Mouse (Mus musculus) hindbrain, embryonic 11.5 days (tissue): ENCODE results near the gene Lpin2. TPM values are rescaled to one million over a fixed set of nuclear protein-coding genes. Genes with fewer than 3 reads are reported as not detected.

Experiments
- ATAC-seq: fragments of 200-750 bp; cut with Nextera tagmentation; 2 replicates; pipeline ENCODE4 v1.8.0; 2017; ENCODE audit warnings: mild to moderate bottlenecking, moderate TSS enrichment, moderate library complexity; ENCODE audit not compliant: low FRiP score
- DNase-seq: peaks from one replicate; pipeline ENCODE4 v3.0.0-alpha.2; 2015; ENCODE audit warnings: low spot score
- H3K27ac ChIP-seq: fragments of 300-500 bp; sonication (generic); 2 replicates; pipeline ENCODE4 v1.5.1; 2014; ENCODE audit warnings: mild to moderate bottlenecking, low read depth, low read length
- H3K27me3 ChIP-seq: fragments of 300-500 bp; sonication (generic); 2 replicates; pipeline ENCODE4 v1.6.1; 2014; ENCODE audit warnings: mild to moderate bottlenecking, low read length, moderate library complexity, mixed read lengths; ENCODE audit not compliant: control insufficient read depth, insufficient read depth
- H3K36me3 ChIP-seq: fragments of 300-500 bp; sonication (generic); 2 replicates; pipeline ENCODE4 v1.6.1; 2014; ENCODE audit warnings: mild to moderate bottlenecking, low read length, moderate library complexity, mixed read lengths; ENCODE audit not compliant: control insufficient read depth, insufficient read depth
- H3K4me1 ChIP-seq: fragments of 300-500 bp; sonication (generic); replicated peaks from 2 replicates; pipeline ENCODE4 v1.6.1; 2014; ENCODE audit warnings: low read length, mixed read lengths; ENCODE audit not compliant: control insufficient read depth, insufficient read depth
- H3K4me2 ChIP-seq: fragments of 300-500 bp; sonication (generic); replicated peaks from 2 replicates; pipeline ENCODE4 v1.6.1; 2014; ENCODE audit warnings: mild to moderate bottlenecking, low read depth, low read length
- H3K4me3 ChIP-seq: fragments of 300-500 bp; sonication (generic); 2 replicates; pipeline ENCODE4 v1.5.1; 2014; ENCODE audit warnings: low read depth, low read length
- H3K9ac ChIP-seq: fragments of 300-500 bp; sonication (generic); 2 replicates; pipeline ENCODE4 v1.6.1; 2014; ENCODE audit warnings: low read depth, low read length
- H3K9me3 ChIP-seq: fragments of 300-500 bp; sonication (generic); 2 replicates; pipeline ENCODE4 v1.6.1; 2016; ENCODE audit warnings: low read length; ENCODE audit not compliant: control insufficient read depth
- WGBS: fragments of 180-500 bp; shearing (Covaris S2); extraction: QIAGEN DNeasy Blood & Tissue Kit; methylation state at CpG from one replicate; pipeline ENCODE4 v1.1.7; 2014; 5-methylcytosine and 5-hydroxymethylcytosine counted together
- polyA plus RNA-seq: library from polyadenylated mRNA; unstranded; fragments of >200 nt; fragmentation: Nextera tagmentation; extraction: Ambion mirVana; gene quantifications from 2 replicates; pipeline ENCODE4 v1.2.1, GENCODE M21; 2014

Lpin2 gene
- polyA plus RNA-seq, 1 experiment from 2014 or later = 39.4 TPM

- H3K9me3 ChIP-seq = no peaks in the 10 kb centered on the region
- no peaks in the 10 kb centered on the region for H3K4me1 ChIP-seq
- no peak overlapping the region for H3K4me2 ChIP-seq
- H3K4me3 ChIP-seq = no peak overlapping the region
- no peaks in the 10 kb centered on the region for H3K36me3 ChIP-seq
- no peak overlapping the region for H3K9ac ChIP-seq
- no peak overlapping the region for H3K27ac ChIP-seq
- WGBS = 89% methylated on average over 4 of the region's 4 CpGs
- DNase-seq (no peak), ATAC-seq (no peak)
- H3K27me3 ChIP-seq = no peaks in the 10 kb centered on the region
Measured at GRCm38 (mm10) chr17:71292897-71293296, 110.5 kb downstream of the Lpin2 start.

GRCm38 (mm10) chr17:71294570-71294969, 112.2 kb downstream of the Lpin2 start:
- Histone ChIP-seq H3K9ac (no peak overlapping the region), H3K27ac (no peak overlapping the region), H3K4me3 (no peak overlapping the region), H3K9me3 (no peaks in the 10 kb centered on the region), H3K4me1 (no peaks in the 10 kb centered on the region), H3K4me2 (no peak overlapping the region), H3K36me3 (no peaks in the 10 kb centered on the region), H3K27me3 (no peaks in the 10 kb centered on the region)
- DNase-seq = no peak
- ATAC-seq = no peak
- 92% methylated on average over 3 of the region's 3 CpGs for WGBS

Other genes with a start within 250 kb of the Lpin2 start
- gene Myom1, start 179.9 kb upstream of the Lpin2 start, polyA plus RNA-seq = 2.0 and 2.8 TPM in 2 replicates
- gene Myl12a, start 179.7 kb upstream of the Lpin2 start, polyA plus RNA-seq = 448 and 472 TPM in 2 replicates
- 7.8 and 11.2 TPM in 2 replicates for gene Emilin2, start 129.4 kb downstream of the Lpin2 start, polyA plus RNA-seq